ENCODE assay signal across 9 mouse cellular contexts in the genomic region with DNA sequence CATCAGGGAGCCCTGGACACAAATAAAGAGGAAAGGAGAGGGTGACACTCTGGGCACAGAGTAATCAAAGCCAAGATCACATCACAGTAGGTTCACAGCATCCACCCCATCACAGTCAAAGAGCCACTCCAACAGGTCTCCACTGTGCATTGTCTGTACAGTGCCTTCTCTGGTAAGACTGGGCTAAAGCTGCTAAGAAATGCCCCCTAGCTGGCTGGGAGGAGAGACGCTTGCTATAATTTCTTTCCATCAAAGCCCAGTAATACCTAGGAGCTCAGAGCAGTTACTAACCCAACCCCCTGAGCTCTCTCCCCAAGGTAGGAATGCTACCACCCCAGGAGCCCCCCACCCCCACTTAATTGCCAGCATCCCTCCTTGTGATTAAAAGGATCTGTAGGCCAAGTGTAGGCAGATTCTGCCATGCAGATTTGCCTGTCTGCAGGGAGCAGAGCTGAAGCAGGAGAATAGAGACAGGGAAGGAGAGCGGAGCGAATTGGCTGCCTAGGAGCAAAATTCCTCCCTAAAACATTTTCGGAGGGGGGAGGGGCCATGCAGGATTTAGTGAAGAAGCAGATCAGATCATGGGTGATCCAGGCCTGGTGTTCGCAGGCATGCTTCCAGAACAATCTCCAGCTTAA. TPM values are rescaled to one million over a fixed set of nuclear protein-coding genes. Genes with fewer than 3 reads are reported as not detected.
DNase-seq lines count a peak whose midpoint lies in the region; ATAC-seq lines count a peak whose summit lies in the region.
"Had no signal": no experiment of that assay in that cellular context is flagged by ENCODE, and none has a peak within 500 bp of the region (broad histone marks: within the 10 kb centered on the region; RNA-seq: fewer than 3 reads in every experiment).

No protein-coding gene starts in this region.

- H3K4me3 ChIP-seq in heart, embryonic 13.5 days: peak overlapping the region; percentile 87
- peak overlapping the region; percentile 90 for H3K4me3 ChIP-seq in forebrain, embryonic 12.5 days (replicated peaks)
- H3K4me3 ChIP-seq in midbrain, embryonic 10.5 days: peak overlapping the region; percentile 23; the same call in 1 of the 2 replicates

- H3K36me3 ChIP-seq in heart, embryonic 13.5 days: no peaks in the 10 kb centered on the region
- H3K36me3 ChIP-seq in forebrain, embryonic 12.5 days (replicated peaks): no peaks in the 10 kb centered on the region
- H3K36me3 ChIP-seq in midbrain, embryonic 10.5 days: no peaks in the 10 kb centered on the region

- WGBS in heart, embryonic 13.5 days: 44% methylated on average over 5 of the region's 5 CpGs
- WGBS in forebrain, embryonic 12.5 days: 14% methylated on average over 5 of the region's 5 CpGs
- 14% methylated on average over 5 of the region's 5 CpGs for WGBS in midbrain, embryonic 10.5 days

- H3K9me3 ChIP-seq in heart, embryonic 13.5 days: no peaks in the 10 kb centered on the region
- H3K9me3 ChIP-seq in forebrain, embryonic 12.5 days: no peaks in the 10 kb centered on the region
- no peaks in the 10 kb centered on the region for H3K9me3 ChIP-seq in midbrain, embryonic 10.5 days (replicated peaks)

- H3K9ac ChIP-seq in heart, embryonic 13.5 days: peak overlapping the region; percentile 69
- H3K9ac ChIP-seq in forebrain, embryonic 12.5 days: no peak overlapping the region

- H3K4me1 ChIP-seq in heart, embryonic 13.5 days: peaks cover 34% of the 10 kb centered on the region
- peaks cover 43% of the 10 kb centered on the region for H3K4me1 ChIP-seq in forebrain, embryonic 12.5 days
- peaks cover 70% of the 10 kb centered on the region for H3K4me1 ChIP-seq in midbrain, embryonic 10.5 days

- H3K27ac ChIP-seq in heart, embryonic 13.5 days (replicated peaks): 0 out of 2 replicates have a peak overlapping the region, but pooled peaks have one; percentile 24
- peak overlapping the region; percentile 31; the same call in 1 of the 2 replicates for H3K27ac ChIP-seq in forebrain, embryonic 12.5 days
- H3K27ac ChIP-seq in midbrain, embryonic 10.5 days (replicated peaks): peak overlapping the region; percentile 33; the same call in 1 of the 2 replicates

- no peak for DNase-seq in heart, postnatal 4 days
- DNase-seq in NIH3T3 (ENCODE audit: low read depth): peak; percentile 52
- peak; percentile 51 for DNase-seq in midbrain, embryonic 10.5 days (ENCODE audit: low spot score)
- DNase-seq in frontal cortex, postnatal 25 days (ENCODE audit: low spot score in 2 of 2): no peak
- no peak for DNase-seq in c-Kit-positive CD71-positive TER-119-positive erythroid progenitor cells, embryonic 14.5 days (ENCODE audit: low spot score)
- DNase-seq: thymus, postnatal 4 days had no signal

- peaks cover 14% of the 10 kb centered on the region for H3K27me3 ChIP-seq in heart, embryonic 13.5 days (replicated peaks)
- H3K27me3 ChIP-seq in forebrain, embryonic 12.5 days: peaks cover 61% of the 10 kb centered on the region
- peaks cover 68% of the 10 kb centered on the region for H3K27me3 ChIP-seq in midbrain, embryonic 10.5 days (ENCODE audit: low read depth, poor library complexity, severe bottlenecking)

- ATAC-seq in heart, embryonic 13.5 days (ENCODE audit: extremely low read depth, insufficient number of reproducible peaks, low FRiP score, low TSS enrichment): no peak
- ATAC-seq in forebrain, embryonic 12.5 days (ENCODE audit: low FRiP score): no peak
- no peak for ATAC-seq in granulocyte monocyte progenitor cell, adult 5-6 weeks (replicated peaks; ENCODE audit: poor library complexity, severe bottlenecking)

- peak overlapping the region; percentile 96 for H3K4me2 ChIP-seq in heart, embryonic 13.5 days
- H3K4me2 ChIP-seq in forebrain, embryonic 12.5 days: peak overlapping the region; percentile 96

RNA-seq across cellular contexts. Expression of a gene that starts 3.6 kb away (rescaled TPM):
- 5.5 TPM in 2 replicates for polyA plus RNA-seq in heart, embryonic 13.5 days (2015; fragmentation: Nextera tagmentation; extraction: Ambion mirVana)
- 10 to 100 TPM; 34.3 TPM for total RNA-seq in heart, postnatal 4 days (2021)
- polyA plus RNA-seq in forebrain, embryonic 12.5 days (2016; fragmentation: Nextera tagmentation; extraction: Ambion mirVana): 8.9 and 9.2 TPM in 2 replicates
- 1.2 and 1.6 TPM in 2 replicates for polyA plus RNA-seq in midbrain, embryonic 10.5 days (2016; fragmentation: Nextera tagmentation; extraction: Ambion mirVana)
- not detected in 2 replicates for total RNA-seq in granulocyte monocyte progenitor cell, adult 5-6 weeks (2014; fragmentation: Nextera tagmentation)
- not detected in 2 replicates for total RNA-seq in granulocyte monocyte progenitor cell, adult 5-6 weeks (2017)

Comparison
In these comparisons a context has a peak if more than half of its experiments do, and no peak if none do; other contexts are left out.
1. H3K4me3 ChIP-seq: peak in every context shown above with its lines; median percentile 90 in forebrain, embryonic 12.5 days; 87 in heart, embryonic 13.5 days; 23 in midbrain, embryonic 10.5 days.
2. DNase-seq: peak in NIH3T3 (single experiment) and midbrain, embryonic 10.5 days (single experiment); none in heart, postnatal 4 days (single experiment), frontal cortex, postnatal 25 days (0 of 2) and c-Kit-positive CD71-positive TER-119-positive erythroid progenitor cells, embryonic 14.5 days (single experiment).
3. Peak in every context shown above with its lines, with median percentiles within 50 percentile points of each other: H3K27ac ChIP-seq.